Mouse (Mus musculus) kidney, embryonic 14.5 days (tissue): ENCODE data around the gene Mxd3. TPM values are rescaled to one million over a fixed set of nuclear protein-coding genes. Genes with fewer than 3 reads are reported as not detected.
A peak's percentile ranks its signal among the peaks of the same experiment; 100 is the strongest.

Experiments used
- ATAC-seq: fragments of 200-750 bp; cut with Nextera tagmentation; 2 replicates; pipeline ENCODE4 v1.8.0; 2017; ENCODE audit warnings: moderate number of reproducible peaks, mild to moderate bottlenecking, moderate TSS enrichment, moderate library complexity; ENCODE audit not compliant: low FRiP score, low TSS enrichment
- H3K27ac ChIP-seq: fragments of 300-500 bp; sonication (generic); 2 replicates; pipeline ENCODE4 v1.5.1; 2014; ENCODE audit warnings: low read depth, mild to moderate bottlenecking, low read length, moderate library complexity, mixed read lengths
- H3K27me3 ChIP-seq: fragments of 300-500 bp; sonication (generic); 2 replicates; pipeline ENCODE4 v1.6.1; 2014; ENCODE audit warnings: mild to moderate bottlenecking, low read length; ENCODE audit not compliant: control insufficient read depth, insufficient read depth
- H3K36me3 ChIP-seq: fragments of 300-500 bp; sonication (generic); 2 replicates; pipeline ENCODE4 v1.6.1; 2014; ENCODE audit warnings: low read length, mixed read lengths; ENCODE audit not compliant: control insufficient read depth, insufficient read depth
- H3K4me1 ChIP-seq: fragments of 300-500 bp; sonication (generic); 2 replicates; pipeline ENCODE4 v1.6.1; 2014; ENCODE audit warnings: low read length, mixed read lengths; ENCODE audit not compliant: control insufficient read depth, insufficient read depth
- H3K4me2 ChIP-seq: fragments of 300-500 bp; sonication (generic); replicated peaks from 2 replicates; pipeline ENCODE4 v1.6.1; 2014; ENCODE audit warnings: low read depth, mild to moderate bottlenecking, low read length
- H3K4me3 ChIP-seq: fragments of 300-500 bp; sonication (generic); 2 replicates; pipeline ENCODE4 v1.5.1; 2014; ENCODE audit warnings: mild to moderate bottlenecking, low read length
- H3K9ac ChIP-seq: fragments of 300-500 bp; sonication (generic); 2 replicates; pipeline ENCODE4 v1.6.1; 2014; ENCODE audit warnings: low read depth, mild to moderate bottlenecking, low read length, moderate library complexity
- H3K9me3 ChIP-seq: fragments of 300-500 bp; sonication (generic); 2 replicates; pipeline ENCODE4 v1.6.1; 2016; ENCODE audit warnings: low read length; ENCODE audit not compliant: control insufficient read depth
- WGBS: fragments of 180-500 bp; shearing (Covaris S2); extraction: QIAGEN DNeasy Blood & Tissue Kit; methylation state at CpG from one replicate; pipeline ENCODE4 v1.1.7; 2014; 5-methylcytosine and 5-hydroxymethylcytosine counted together
- polyA plus RNA-seq: library from polyadenylated mRNA; unstranded; fragments of >200 nt; fragmentation: Nextera tagmentation; extraction: Ambion mirVana; gene quantifications from 2 replicates; pipeline ENCODE4 v1.2.1, GENCODE M21; 2014

Gene Mxd3
- polyA plus RNA-seq, 1 experiment from 2014 or later: 25.7 TPM

- peak; percentile 64 for ATAC-seq
- Histone ChIP-seq H3K4me2 (no peak overlapping the region), H3K4me1 (no peaks in the 10 kb centered on the region), H3K4me3 (no peak overlapping the region), H3K36me3 (no peaks in the 10 kb centered on the region), H3K27ac (no peak overlapping the region), H3K9ac (no peak overlapping the region), H3K27me3 (no peaks in the 10 kb centered on the region), H3K9me3 (no peaks in the 10 kb centered on the region)
- WGBS: 48% methylated on average over 10 of the region's 10 CpGs
Measured at GRCm38 (mm10) chr13:55337341-55337975, 7.8 kb upstream of the Mxd3 start.

- Histone ChIP-seq H3K4me3 (no peak overlapping the region), H3K4me2 (no peak overlapping the region), H3K4me1 (peaks cover 4% of the 10 kb centered on the region; the same call in 1 of the 2 replicates), H3K27ac (no peak overlapping the region), H3K36me3 (no peaks in the 10 kb centered on the region), H3K9me3 (no peaks in the 10 kb centered on the region), H3K27me3 (no peaks in the 10 kb centered on the region), H3K9ac (no peak overlapping the region)
- no peak for ATAC-seq
- WGBS: 88% methylated on average over 4 of the region's 4 CpGs
Measured at GRCm38 (mm10) chr13:55335701-55336100, 6.1 kb upstream of the Mxd3 start.

GRCm38 (mm10) chr13:55332331-55332730, 2.7 kb upstream of the Mxd3 start:
- Histone ChIP-seq H3K27me3 (no peaks in the 10 kb centered on the region), H3K9me3 (no peaks in the 10 kb centered on the region), H3K27ac (no peak overlapping the region), H3K4me1 (peaks cover 16% of the 10 kb centered on the region), H3K4me3 (no peak overlapping the region), H3K4me2 (no peak overlapping the region), H3K9ac (no peak overlapping the region), H3K36me3 (no peaks in the 10 kb centered on the region)
- no peak for ATAC-seq
- WGBS: 90% methylated on average over 3 of the region's 3 CpGs

- Histone ChIP-seq H3K9me3 (no peaks in the 10 kb centered on the region), H3K4me3 (peak overlapping the region; percentile 52), H3K27ac (peak overlapping the region; percentile 90), H3K4me1 (peaks cover 20% of the 10 kb centered on the region), H3K27me3 (no peaks in the 10 kb centered on the region), H3K9ac (peak overlapping the region; percentile 58; the same call in 1 of the 2 replicates), H3K36me3 (peaks cover 5% of the 10 kb centered on the region), H3K4me2 (peak overlapping the region; percentile 95)
- 40% methylated on average over 14 of the region's 14 CpGs for WGBS
- ATAC-seq: no peak
Measured at GRCm38 (mm10) chr13:55330567-55331400, 1.2 kb upstream of the Mxd3 start.

GRCm38 (mm10) chr13:55329109-55329682, 427 bp downstream of the Mxd3 start:
- under 1% methylated on average over 28 of the region's 29 CpGs for WGBS
- Histone ChIP-seq H3K36me3 (peaks cover 18% of the 10 kb centered on the region), H3K27me3 (no peaks in the 10 kb centered on the region), H3K4me2 (peak overlapping the region; percentile 95), H3K9ac (peak overlapping the region; percentile 58), H3K9me3 (no peaks in the 10 kb centered on the region), H3K4me1 (peaks cover 20% of the 10 kb centered on the region), H3K27ac (peak overlapping the region; percentile 90), H3K4me3 (peak overlapping the region; percentile 52)
- peak; percentile 20; the same call in 1 of the 2 replicates for ATAC-seq

- Histone ChIP-seq H3K4me3 (peak overlapping the region; percentile 52; the same call in 1 of the 2 replicates), H3K4me2 (peak overlapping the region; percentile 95), H3K27ac (no peak overlapping the region), H3K9me3 (no peaks in the 10 kb centered on the region), H3K4me1 (peaks cover 21% of the 10 kb centered on the region), H3K36me3 (peaks cover 24% of the 10 kb centered on the region), H3K27me3 (no peaks in the 10 kb centered on the region), H3K9ac (peak overlapping the region; percentile 58)
- ATAC-seq: no peak
- WGBS: 84% methylated on average over 4 of the region's 4 CpGs
Measured at GRCm38 (mm10) chr13:55328641-55329040, 982 bp downstream of the Mxd3 start.

GRCm38 (mm10) chr13:55328171-55328570, 1.5 kb downstream of the Mxd3 start:
- no peak for ATAC-seq
- peak overlapping the region; percentile 52; the same call in 1 of the 2 replicates for H3K4me3 ChIP-seq
- H3K27ac ChIP-seq: no peak overlapping the region
- H3K4me1 ChIP-seq: peaks cover 25% of the 10 kb centered on the region
- no peaks in the 10 kb centered on the region for H3K9me3 ChIP-seq
- H3K36me3 ChIP-seq: peaks cover 28% of the 10 kb centered on the region
- H3K4me2 ChIP-seq: peak overlapping the region; percentile 95
- no peaks in the 10 kb centered on the region for H3K27me3 ChIP-seq
- WGBS: 87% methylated on average over 6 of the region's 6 CpGs
- H3K9ac ChIP-seq: 0 out of 2 replicates have a peak overlapping the region, but pooled peaks have one; percentile 58

GRCm38 (mm10) chr13:55327633-55328032, 2.0 kb downstream of the Mxd3 start:
- H3K27ac ChIP-seq: no peak overlapping the region
- H3K4me2 ChIP-seq: no peak overlapping the region; the same call in 1 of the 2 replicates
- 50% methylated on average over 8 of the region's 8 CpGs for WGBS
- ATAC-seq: peak; percentile 3; the same call in 1 of the 2 replicates
- H3K4me1 ChIP-seq: peaks cover 31% of the 10 kb centered on the region
- no peaks in the 10 kb centered on the region for H3K9me3 ChIP-seq
- no peak overlapping the region for H3K9ac ChIP-seq
- H3K4me3 ChIP-seq: peak overlapping the region; percentile 52; the same call in 1 of the 2 replicates
- H3K27me3 ChIP-seq: no peaks in the 10 kb centered on the region
- peaks cover 32% of the 10 kb centered on the region for H3K36me3 ChIP-seq
